Mouse (Mus musculus) C2C12 (cell line): ENCODE results near the gene P2rx1. TPM values are rescaled to one million over a fixed set of nuclear protein-coding genes. Genes with fewer than 3 reads are reported as not detected.

Source experiments
- H3K27me3 ChIP-seq: one replicate; pipeline ENCODE4 v1.6.1; 2011; ENCODE audit not compliant: control insufficient read depth, insufficient read depth, insufficient read length
- H3K36me3 ChIP-seq: one replicate; pipeline ENCODE4 v1.6.1; 2011; ENCODE audit not compliant: control insufficient read depth, insufficient read depth
- H3K4me3 ChIP-seq: one replicate; pipeline ENCODE4 v1.5.1; 2011; ENCODE audit warnings: mild to moderate bottlenecking, control low read depth; ENCODE audit not compliant: poor library complexity, insufficient read depth, severe bottlenecking
- H3K79me2 ChIP-seq: one replicate; pipeline ENCODE4 v1.6.1; 2011; ENCODE audit not compliant: control insufficient read depth, insufficient read depth
- H3K79me3 ChIP-seq: one replicate; pipeline ENCODE4 v1.6.1; 2011; ENCODE audit warnings: low read depth, control low read depth
- H3ac ChIP-seq: one replicate; pipeline ENCODE3; 2011; ENCODE audit warnings: low read depth; ENCODE audit not compliant: control insufficient read depth, insufficient read length
- CEBPB ChIP-seq: IDR thresholded peaks from one replicate; pipeline ENCODE4 v1.6.1; 2011; ENCODE audit warnings: low read depth, mild to moderate bottlenecking, control low read depth, moderate library complexity
- CTCF ChIP-seq: IDR thresholded peaks from one replicate; pipeline ENCODE4 v1.5.1; 2011; ENCODE audit not compliant: control insufficient read depth, insufficient read depth, insufficient read length
- FOSL1 ChIP-seq: IDR thresholded peaks from one replicate; pipeline ENCODE4 v1.8.0; 2011; ENCODE audit warnings: mild to moderate bottlenecking, low read length; ENCODE audit not compliant: poor library complexity, insufficient read depth, severe bottlenecking
- MAX ChIP-seq: IDR thresholded peaks from one replicate; pipeline ENCODE4 v1.6.1; 2011; ENCODE audit warnings: mild to moderate bottlenecking, control low read depth
- MYOD1 ChIP-seq: IDR thresholded peaks from one replicate; pipeline ENCODE4 v1.6.1; 2011; ENCODE audit warnings: low read depth; ENCODE audit not compliant: control insufficient read depth, insufficient read length
- MYOG ChIP-seq: IDR thresholded peaks from one replicate; pipeline ENCODE4 v1.6.1; 2011; ENCODE audit not compliant: control insufficient read depth, insufficient read length; ENCODE audit errors: extremely low read depth
- USF1 ChIP-seq: IDR thresholded peaks from one replicate; pipeline ENCODE4 v1.6.1; 2011; ENCODE audit warnings: low read depth, mild to moderate bottlenecking, control low read depth, moderate library complexity
- polyA plus RNA-seq: library from polyadenylated mRNA; unstranded; fragments of >200 nt; fragmentation: generic; extraction: Trizol; gene quantifications from one replicate; pipeline ENCODE4 v1.2.1, GENCODE M21; 2012; ENCODE audit warnings: missing spikeins

P2rx1 gene
- polyA plus RNA-seq, 1 experiment: 0.05 TPM

DNA sequence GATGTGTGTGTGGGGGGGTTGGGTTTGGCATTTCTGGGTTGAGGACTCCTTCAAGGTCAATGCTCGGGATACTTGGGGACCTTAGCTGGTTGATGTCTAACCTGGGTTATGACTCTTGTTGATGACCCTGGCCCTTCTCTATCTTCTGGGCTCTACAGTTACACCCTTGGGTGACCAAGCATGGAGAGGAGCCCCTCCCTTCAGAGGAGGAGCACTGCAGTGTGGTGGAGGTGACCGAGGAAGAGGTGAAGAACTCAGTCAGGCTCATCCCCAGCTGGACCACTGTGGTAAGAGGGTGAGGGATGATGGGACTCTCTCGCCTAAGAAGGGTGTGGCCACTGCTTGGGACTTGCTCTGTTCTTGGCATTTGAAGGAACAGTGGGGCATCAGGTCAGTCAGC, 38.8 kb downstream of the P2rx1 start:
- Histone ChIP-seq H3K79me3 (no peaks in the 10 kb centered on the region), H3K4me3 (no peak overlapping the region), H3ac (no peak overlapping the region), H3K27me3 (no peaks in the 10 kb centered on the region), H3K79me2 (no peaks in the 10 kb centered on the region), H3K36me3 (peaks cover 21% of the 10 kb centered on the region)
- TF ChIP-seq USF1 (no peak), MYOD1 (no peak), MAX (no peak), MYOG (no peak), CEBPB (no peak), CTCF (no peak), FOSL1 (no peak)

DNA sequence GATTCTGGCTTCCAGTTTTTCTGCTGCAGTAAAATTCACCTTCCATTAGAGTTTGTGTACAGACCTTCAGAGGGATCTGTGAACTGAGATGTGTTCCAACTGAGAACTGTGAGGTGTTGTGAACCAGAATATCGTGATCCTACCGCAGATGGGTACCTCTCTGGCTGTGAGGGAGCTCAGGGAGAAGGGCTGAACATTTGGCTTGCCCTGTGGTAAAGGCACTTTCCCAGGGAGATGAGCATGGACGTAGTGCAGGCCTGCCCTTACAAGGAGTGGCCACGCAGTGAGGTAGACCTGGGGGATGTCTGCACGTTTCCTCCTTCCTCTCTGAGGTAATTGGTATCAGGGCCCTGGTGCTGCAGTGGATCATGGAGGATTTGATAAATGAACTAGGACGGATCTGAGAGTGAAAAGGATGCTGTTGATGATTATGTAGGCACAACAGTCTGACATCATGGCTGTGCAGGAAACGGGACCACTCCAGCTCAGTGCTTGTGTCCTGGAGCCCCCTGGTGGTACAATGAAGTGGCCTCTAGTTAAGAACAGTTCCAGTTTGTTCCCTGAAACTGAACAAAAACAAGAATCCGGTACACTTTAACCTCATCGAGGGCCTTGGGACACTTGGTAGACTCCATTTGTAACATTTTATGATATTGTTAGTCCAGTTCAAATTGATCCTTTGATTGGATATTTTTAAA, 40.3 kb downstream of the P2rx1 start:
- peaks cover 15% of the 10 kb centered on the region for H3K36me3 ChIP-seq
- H3K27me3 ChIP-seq: no peaks in the 10 kb centered on the region
- no peak for TF ChIP-seq CEBPB
- TF ChIP-seq CTCF: peak; percentile 68
- H3K4me3 ChIP-seq: no peak overlapping the region
- no peak overlapping the region for H3ac ChIP-seq
- no peaks in the 10 kb centered on the region for H3K79me3 ChIP-seq
- no peaks in the 10 kb centered on the region for H3K79me2 ChIP-seq

DNA sequence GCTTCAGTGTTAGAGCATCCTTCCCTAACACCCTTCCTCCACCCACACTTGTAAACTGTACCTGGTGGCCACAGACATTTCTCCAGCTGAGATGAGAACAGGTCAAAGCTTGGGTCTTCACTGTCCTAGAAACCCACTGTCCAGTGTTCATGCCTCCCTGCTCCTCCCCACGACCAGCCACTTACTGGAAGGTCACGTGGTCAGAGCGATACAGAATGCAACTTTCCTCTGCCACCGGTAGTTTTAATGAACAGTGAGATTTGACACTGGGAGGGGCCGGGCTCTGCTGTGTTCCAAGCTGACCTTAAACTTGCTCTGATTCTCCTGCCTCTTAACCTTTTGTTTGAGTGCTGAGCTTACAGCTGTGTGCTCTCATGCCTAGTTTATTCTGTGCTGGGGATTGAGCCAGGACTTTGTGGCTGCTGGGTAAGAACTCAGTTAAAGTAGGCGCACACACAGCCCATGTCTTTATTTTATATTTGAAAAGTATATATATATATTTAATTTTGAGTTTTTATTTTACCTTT, 45.4 kb downstream of the P2rx1 start:
- Histone ChIP-seq H3K27me3 (no peaks in the 10 kb centered on the region), H3ac (no peak overlapping the region), H3K4me3 (no peak overlapping the region), H3K79me3 (peaks cover 7% of the 10 kb centered on the region), H3K36me3 (peaks cover under 1% of the 10 kb centered on the region), H3K79me2 (peaks cover 16% of the 10 kb centered on the region)
- TF ChIP-seq USF1: peak; percentile 76
- no peak for TF ChIP-seq FOSL1

DNA sequence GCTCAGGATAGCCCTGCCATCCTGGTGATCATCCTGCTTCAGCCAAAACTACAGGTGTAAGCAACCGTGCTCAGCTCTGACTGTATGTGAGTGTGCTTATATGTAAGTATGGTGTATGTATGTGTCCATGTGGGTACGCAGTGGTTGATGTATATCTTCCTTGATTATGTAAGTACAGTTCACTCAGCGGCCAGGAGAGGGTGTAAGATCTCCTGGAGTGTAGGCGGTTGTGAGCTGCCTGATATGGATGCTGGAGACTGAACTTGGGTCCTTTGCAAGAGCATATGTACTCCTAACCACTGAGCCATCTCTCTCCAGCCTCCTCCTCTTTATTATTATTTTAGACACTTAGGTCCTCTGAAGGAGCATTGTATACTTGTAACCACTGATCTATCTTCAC, 45.9 kb downstream of the P2rx1 start:
- TF ChIP-seq MYOD1 (no peak), CTCF (no peak)
- Histone ChIP-seq H3K27me3 (no peaks in the 10 kb centered on the region), H3K79me3 (peaks cover 9% of the 10 kb centered on the region), H3ac (no peak overlapping the region), H3K4me3 (no peak overlapping the region), H3K79me2 (peaks cover 21% of the 10 kb centered on the region), H3K36me3 (peaks cover 2% of the 10 kb centered on the region)

- Histone ChIP-seq H3K4me3 (peak within 1 kb of the TSS; percentile 85), H3K27me3 (no peaks in the 10 kb centered on the region), H3K36me3 (peaks cover 27% of the 10 kb centered on the region), H3K79me2 (peaks cover 35% of the 10 kb centered on the region), H3K79me3 (peaks cover 9% of the 10 kb centered on the region), H3ac (peak within 1 kb of the TSS; percentile 99)
- TF ChIP-seq CTCF: peak; percentile 88
- TF ChIP-seq FOSL1: no peak
- TF ChIP-seq CEBPB: no peak
- no peak for TF ChIP-seq USF1
- TF ChIP-seq MYOG: no peak
- peak; percentile 72 for TF ChIP-seq MAX
- TF ChIP-seq MYOD1: no peak
These were observed 48.7 kb downstream of the P2rx1 start, which contains the start of gene Ncbp3 for GRCm38 (mm10) chr11:73047542-73047996. Ncbp3 (plus strand) TSS chr11:73047783.

DNA sequence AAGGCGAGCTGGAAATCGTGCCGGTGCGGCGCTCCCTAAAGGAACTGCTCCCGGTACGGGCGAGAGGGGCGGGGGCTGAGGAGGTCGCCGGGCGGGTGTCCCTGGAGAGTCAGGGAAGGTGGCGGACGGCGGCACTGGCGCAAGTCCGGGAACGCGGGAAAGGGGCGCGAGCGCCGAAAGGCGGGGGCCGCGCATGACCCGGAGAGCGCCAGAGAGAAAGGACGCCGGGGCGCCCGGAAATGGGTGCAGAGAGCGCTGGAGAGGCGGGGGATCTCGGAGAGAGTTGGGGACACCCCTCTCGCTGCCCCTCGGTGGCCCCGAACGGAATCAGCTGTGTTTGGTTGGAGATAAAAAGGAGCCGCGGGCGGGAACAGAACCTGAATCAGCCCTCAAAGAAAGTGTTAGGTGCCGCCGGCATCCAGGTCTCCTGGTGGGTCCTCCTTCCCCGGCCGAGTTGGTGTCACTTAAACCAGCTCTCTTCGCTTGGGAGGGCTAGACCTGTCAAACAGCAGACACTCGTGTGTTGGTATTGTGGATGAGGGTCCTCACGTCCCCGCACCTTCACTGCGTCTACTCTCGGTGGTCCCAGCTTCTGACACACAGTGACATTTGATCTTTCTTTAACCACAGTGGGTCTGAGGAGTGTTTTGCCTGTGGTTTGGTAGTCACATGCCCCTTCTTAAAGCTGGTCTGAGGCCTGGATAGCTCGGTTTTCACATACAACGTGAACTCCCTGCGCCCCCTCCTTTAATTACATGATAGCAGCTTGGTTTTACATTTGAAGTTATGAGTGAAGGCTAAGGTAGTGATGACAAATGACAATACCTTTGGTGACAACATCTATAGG, 49.4 kb downstream of the P2rx1 start:
- peak overlapping the region; percentile 99 for H3ac ChIP-seq
- peaks cover 34% of the 10 kb centered on the region for H3K36me3 ChIP-seq
- no peaks in the 10 kb centered on the region for H3K27me3 ChIP-seq
- peaks cover 9% of the 10 kb centered on the region for H3K79me3 ChIP-seq
- H3K4me3 ChIP-seq: peak overlapping the region; percentile 85
- peaks cover 35% of the 10 kb centered on the region for H3K79me2 ChIP-seq
- peak; percentile 51 for TF ChIP-seq USF1
- TF ChIP-seq MAX: no peak
- no peak for TF ChIP-seq FOSL1
